Mouse (Mus musculus) forebrain, embryonic 11.5 days (tissue): Measurements from ENCODE around the gene 2700081O15Rik. TPM values are rescaled to one million over a fixed set of nuclear protein-coding genes. Genes with fewer than 3 reads are reported as not detected.

Experiments used
- ATAC-seq: fragments of 200-750 bp; cut with Nextera tagmentation; replicated peaks from 2 replicates; pipeline ENCODE4 v1.8.0; 2017; ENCODE audit warnings: moderate TSS enrichment; ENCODE audit not compliant: low FRiP score
- DNase-seq: peaks from one replicate; pipeline ENCODE4 v3.0.0-alpha.2; 2017; ENCODE audit warnings: low spot score
- H3K27ac ChIP-seq: fragments of 300-500 bp; sonication (generic); 2 replicates; pipeline ENCODE4 v1.5.1; 2014; ENCODE audit warnings: low read depth, low read length
- H3K27me3 ChIP-seq: fragments of 300-500 bp; sonication (generic); 2 replicates; pipeline ENCODE4 v1.6.1; 2014; ENCODE audit warnings: mild to moderate bottlenecking, low read length, mixed read lengths; ENCODE audit not compliant: control insufficient read depth, insufficient read depth
- H3K36me3 ChIP-seq: fragments of 300-500 bp; sonication (generic); 2 replicates; pipeline ENCODE4 v1.6.1; 2014; ENCODE audit warnings: mild to moderate bottlenecking, low read length, moderate library complexity, mixed read lengths; ENCODE audit not compliant: control insufficient read depth, insufficient read depth
- H3K4me1 ChIP-seq: fragments of 300-500 bp; sonication (generic); replicated peaks from 2 replicates; pipeline ENCODE4 v1.6.1; 2014; ENCODE audit warnings: low read length, mixed read lengths; ENCODE audit not compliant: control insufficient read depth, insufficient read depth
- H3K4me2 ChIP-seq: fragments of 300-500 bp; sonication (generic); 2 replicates; pipeline ENCODE4 v1.6.1; 2014; ENCODE audit warnings: low read depth, mild to moderate bottlenecking, low read length, moderate library complexity, mixed read lengths; ENCODE audit not compliant: severe bottlenecking
- H3K4me3 ChIP-seq: fragments of 300-500 bp; sonication (generic); 2 replicates; pipeline ENCODE4 v1.5.1; 2014; ENCODE audit warnings: low read depth, low read length
- H3K9ac ChIP-seq: fragments of 300-500 bp; sonication (generic); 2 replicates; pipeline ENCODE4 v1.6.1; 2014; ENCODE audit warnings: low read length
- H3K9me3 ChIP-seq: fragments of 300-500 bp; sonication (generic); 2 replicates; pipeline ENCODE4 v1.6.1; 2016; ENCODE audit warnings: low read length, mixed read lengths; ENCODE audit not compliant: control insufficient read depth
- WGBS: fragments of 180-500 bp; shearing (Covaris S2); extraction: QIAGEN DNeasy Blood & Tissue Kit; methylation state at CpG from one replicate; pipeline ENCODE4 v1.1.7; 2014; 5-methylcytosine and 5-hydroxymethylcytosine counted together
- microRNA-seq: library from miRNA; unstranded; fragments of <30 nt; microRNA quantifications from one replicate; pipeline ENCODE4, GENCODE M21; 2016; ENCODE audit not compliant: insufficient number of aligned reads
- polyA plus RNA-seq: library from polyadenylated mRNA; unstranded; fragments of >200 nt; fragmentation: Nextera tagmentation; extraction: Ambion mirVana; gene quantifications from 2 replicates; pipeline ENCODE4 v1.2.1, GENCODE M21; 2014

2700081O15Rik gene
- polyA plus RNA-seq, 1 experiment from 2014 or later = 11.5 TPM

DNA sequence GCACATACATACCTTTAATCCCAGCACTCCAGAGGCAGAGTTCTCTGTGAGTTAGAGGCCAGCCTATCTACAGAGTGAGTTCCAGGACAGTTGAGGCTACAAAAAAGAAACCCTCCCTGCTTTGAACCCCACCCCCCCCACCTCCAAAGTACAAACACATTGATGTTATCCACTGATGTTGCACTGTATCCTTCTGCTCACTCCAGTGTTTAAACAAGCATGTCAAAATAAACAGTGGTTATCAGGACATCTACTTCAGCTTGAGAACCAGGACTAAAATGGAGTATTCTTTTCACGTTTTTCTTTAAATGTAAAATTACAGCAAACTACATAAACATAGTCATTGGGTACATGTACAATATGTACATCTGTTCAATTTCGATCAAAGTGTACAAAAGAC is 27.7 kb downstream of the 2700081O15Rik start:
- peaks cover 4% of the 10 kb centered on the region; the same call in 1 of the 2 replicates for H3K4me1 ChIP-seq
- H3K4me3 ChIP-seq = no peak overlapping the region
- ATAC-seq (no peak), DNase-seq (no peak)
- no peak overlapping the region for H3K9ac ChIP-seq
- WGBS = 89% methylated on average over 2 of the region's 2 CpGs
- no peaks in the 10 kb centered on the region for H3K9me3 ChIP-seq
- H3K27me3 ChIP-seq = no peaks in the 10 kb centered on the region
- H3K4me2 ChIP-seq = no peak overlapping the region
- H3K27ac ChIP-seq = no peak overlapping the region
- no peaks in the 10 kb centered on the region; the same call in 1 of the 2 replicates for H3K36me3 ChIP-seq

GRCm38 (mm10) chr19:7445596-7445995 is 28.2 kb downstream of the 2700081O15Rik start:
- Histone ChIP-seq H3K4me3 (no peak overlapping the region), H3K27me3 (no peaks in the 10 kb centered on the region), H3K36me3 (no peaks in the 10 kb centered on the region; the same call in 1 of the 2 replicates), H3K9me3 (no peaks in the 10 kb centered on the region), H3K9ac (no peak overlapping the region), H3K4me2 (no peak overlapping the region), H3K27ac (no peak overlapping the region), H3K4me1 (peaks cover 4% of the 10 kb centered on the region; the same call in 1 of the 2 replicates)
- ATAC-seq (no peak), DNase-seq (no peak)
- WGBS = 94% methylated on average over 1 of the region's 1 CpGs

GRCm38 (mm10) chr19:7456803-7457202 is 39.4 kb downstream of the 2700081O15Rik start:
- Histone ChIP-seq H3K9ac (no peak overlapping the region), H3K27me3 (no peaks in the 10 kb centered on the region), H3K9me3 (no peaks in the 10 kb centered on the region), H3K36me3 (peaks cover 3% of the 10 kb centered on the region; the same call in 1 of the 2 replicates), H3K4me3 (no peak overlapping the region), H3K4me1 (no peaks in the 10 kb centered on the region), H3K4me2 (no peak overlapping the region), H3K27ac (no peak overlapping the region)
- DNase-seq (no peak), ATAC-seq (no peak)
- 90% methylated on average over 2 of the region's 2 CpGs for WGBS

- H3K27ac ChIP-seq = no peak overlapping the region
- no peaks in the 10 kb centered on the region for H3K4me1 ChIP-seq
- H3K27me3 ChIP-seq = no peaks in the 10 kb centered on the region
- H3K9ac ChIP-seq = no peak overlapping the region
- H3K4me3 ChIP-seq = no peak overlapping the region
- no peaks in the 10 kb centered on the region for H3K9me3 ChIP-seq
- no peak for DNase-seq
- no peak for ATAC-seq
- no peak overlapping the region for H3K4me2 ChIP-seq
- H3K36me3 ChIP-seq = peaks cover 3% of the 10 kb centered on the region; the same call in 1 of the 2 replicates
Observed at GRCm38 (mm10) chr19:7458901-7459300, 41.5 kb downstream of the 2700081O15Rik start.

GRCm38 (mm10) chr19:7459370-7459769 is 41.9 kb downstream of the 2700081O15Rik start:
- peaks cover 3% of the 10 kb centered on the region; the same call in 1 of the 2 replicates for H3K36me3 ChIP-seq
- no peak for ATAC-seq
- WGBS = 93% methylated on average over 2 of the region's 2 CpGs

GRCm38 (mm10) chr19:7467915-7468314 is 50.5 kb downstream of the 2700081O15Rik start:
- H3K4me1 ChIP-seq = no peaks in the 10 kb centered on the region
- no peaks in the 10 kb centered on the region for H3K9me3 ChIP-seq
- no peak overlapping the region for H3K4me2 ChIP-seq
- H3K9ac ChIP-seq = no peak overlapping the region
- ATAC-seq = no peak
- H3K36me3 ChIP-seq = no peaks in the 10 kb centered on the region; the same call in 1 of the 2 replicates
- H3K4me3 ChIP-seq = no peak overlapping the region
- H3K27ac ChIP-seq = no peak overlapping the region
- no peak for DNase-seq
- no peaks in the 10 kb centered on the region for H3K27me3 ChIP-seq

More at GRCm38 (mm10) chr19:7459370-7459769, 41.9 kb downstream of the 2700081O15Rik start:
- Histone ChIP-seq H3K27me3 (no peaks in the 10 kb centered on the region), H3K4me3 (no peak overlapping the region), H3K9ac (no peak overlapping the region), H3K27ac (no peak overlapping the region), H3K4me2 (no peak overlapping the region), H3K9me3 (no peaks in the 10 kb centered on the region), H3K4me1 (no peaks in the 10 kb centered on the region)
- DNase-seq = no peak

GRCm38 (mm10) chr19:7470643-7471042 is 53.2 kb downstream of the 2700081O15Rik start:
- Histone ChIP-seq H3K27me3 (no peaks in the 10 kb centered on the region), H3K9me3 (no peaks in the 10 kb centered on the region), H3K4me1 (no peaks in the 10 kb centered on the region), H3K36me3 (no peaks in the 10 kb centered on the region; the same call in 1 of the 2 replicates), H3K9ac (no peak overlapping the region), H3K4me2 (no peak overlapping the region), H3K27ac (no peak overlapping the region), H3K4me3 (no peak overlapping the region)
- 87% methylated on average over 2 of the region's 2 CpGs for WGBS
- DNase-seq (no peak), ATAC-seq (no peak)

Small RNA genes lying within 50 kb of the gene (microRNA-seq; reads per million reads assigned to microRNA genes)
- gene Mir6991 = 2.5 reads per million

Other genes with a start within 250 kb of the 2700081O15Rik start
- 238 and 256 TPM in 2 replicates for gene Otub1, start 211.3 kb upstream of the 2700081O15Rik start, polyA plus RNA-seq
- 678 and 706 TPM in 2 replicates for gene Cox8a, start 200.0 kb upstream of the 2700081O15Rik start, polyA plus RNA-seq
- 106 and 107 TPM in 2 replicates for gene Naa40, start 176.4 kb upstream of the 2700081O15Rik start, polyA plus RNA-seq
- 62.8 and 72.4 TPM in 2 replicates for gene Rcor2, start 150.3 kb upstream of the 2700081O15Rik start, polyA plus RNA-seq
- 61.2 and 62.0 TPM in 2 replicates for gene Mark2, start 75.8 kb upstream of the 2700081O15Rik start, polyA plus RNA-seq
- 39.9 and 52.0 TPM in 2 replicates for gene Spindoc, start 34.6 kb upstream of the 2700081O15Rik start, polyA plus RNA-seq
- 268 and 273 TPM in 2 replicates for gene Rtn3, start 65.7 kb downstream of the 2700081O15Rik start, polyA plus RNA-seq
- 9.8 and 10.3 TPM in 2 replicates for gene Atl3, start 76.4 kb downstream of the 2700081O15Rik start, polyA plus RNA-seq
- gene Pla2g16, start 139.8 kb downstream of the 2700081O15Rik start, polyA plus RNA-seq = 3.8 and 4.4 TPM in 2 replicates
- gene Lgals12, start 189.6 kb downstream of the 2700081O15Rik start, polyA plus RNA-seq = 0.07 TPM in 1 of 2 replicates, not detected in the other
- not detected in 2 replicates for gene Hrasls5, start 194.9 kb downstream of the 2700081O15Rik start, polyA plus RNA-seq